Mouse (Mus musculus): ENCODE data around the gene Cacnb1.

The Cacnb1 gene

DNA sequence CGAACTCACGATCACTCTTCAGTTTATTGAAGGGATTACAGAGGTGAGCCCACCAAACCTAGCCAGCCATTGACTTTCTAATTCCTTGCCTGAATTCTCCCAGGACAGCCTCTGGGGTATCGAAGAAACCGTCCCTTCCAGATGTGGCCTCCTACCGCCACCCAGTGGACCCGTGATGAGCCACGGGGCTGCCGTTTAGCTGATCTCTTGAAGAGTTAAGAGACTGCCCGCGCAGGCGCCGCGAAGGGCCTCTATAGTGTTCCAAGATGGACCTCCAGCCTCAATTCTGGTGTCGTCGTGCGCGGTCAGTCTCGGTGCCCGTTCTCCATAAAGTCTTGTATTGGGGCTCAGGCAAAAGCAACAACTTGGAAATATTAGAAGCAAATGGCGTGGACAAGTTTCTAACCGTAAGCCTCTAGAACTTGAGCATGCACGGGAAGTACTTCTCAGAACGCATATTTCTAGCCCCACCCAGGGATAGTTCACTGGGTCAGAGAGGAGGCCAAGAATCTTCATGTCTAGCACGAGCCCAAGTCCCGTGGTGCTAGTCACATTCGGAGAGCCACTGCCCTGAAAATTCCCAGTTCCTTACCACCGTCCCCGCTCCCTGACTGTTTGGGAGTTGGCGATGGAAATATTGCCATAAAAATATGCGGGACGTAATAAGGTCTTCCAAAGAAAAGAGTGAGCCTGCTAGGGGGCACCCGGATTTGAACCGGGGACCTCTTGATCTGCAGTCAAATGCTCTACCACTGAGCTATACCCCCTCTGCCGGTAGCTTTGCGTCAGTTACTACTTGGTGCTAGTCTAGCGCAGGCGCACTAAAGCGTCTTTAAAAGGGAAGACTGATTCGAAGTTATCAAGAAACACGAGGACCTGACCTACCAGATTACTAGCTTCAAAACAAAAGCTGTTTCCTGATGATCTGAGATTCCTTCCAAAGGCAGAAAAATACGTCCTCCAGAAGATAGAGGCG lies 35.0 kb downstream of the Cacnb1 start:
- peak; percentile 92 for DNase-seq (ENCODE audit: extremely low spot score, low read depth, low spot score)

DNA sequence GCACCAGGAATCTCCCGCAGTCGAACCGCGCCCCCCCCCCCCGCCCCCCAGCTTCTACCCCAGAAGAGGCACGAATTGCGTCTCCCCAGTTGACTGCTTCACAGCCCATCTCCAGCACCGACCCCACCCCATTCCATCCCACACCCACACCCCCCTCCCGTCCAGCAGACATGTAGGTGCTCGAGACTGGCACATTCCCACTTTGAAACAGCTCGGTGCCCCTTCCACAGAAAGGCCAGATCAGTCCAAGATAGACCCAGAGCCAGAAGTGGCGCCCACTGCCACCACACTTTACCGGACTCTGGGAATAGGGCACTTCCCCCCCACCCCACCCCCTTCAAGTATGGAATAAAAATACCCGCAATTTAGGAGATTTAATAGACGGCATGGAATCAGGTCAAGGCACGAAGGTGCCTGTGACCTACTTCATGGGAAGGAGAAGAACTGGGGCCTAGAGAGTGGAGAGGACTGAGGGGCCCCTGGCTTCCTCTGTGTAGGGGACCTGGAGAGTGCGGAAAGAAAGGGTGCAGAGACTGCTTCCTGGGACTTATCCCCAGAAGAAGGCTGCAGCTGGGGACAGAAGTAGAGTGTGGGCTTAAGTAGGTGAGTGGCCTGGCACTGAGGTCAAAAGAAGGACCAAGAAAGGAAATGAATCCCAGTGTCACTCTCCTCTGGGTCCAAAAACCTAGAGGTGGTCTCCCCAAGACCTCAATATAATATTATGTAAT lies 35.9 kb downstream of the Cacnb1 start:
- DNase-seq (ENCODE audit: extremely low spot score, low read depth, low spot score), result no peak

GRCm38 (mm10) chr11:97985727-97986677 lies 36.8 kb downstream of the Cacnb1 start, which contains the start of gene Plxdc1:
Plxdc1 (minus strand) TSS chr11:97986444.
- no peak for DNase-seq (ENCODE audit: extremely low spot score, low read depth, low spot score)

- no peak for DNase-seq (ENCODE audit: extremely low spot score, low read depth, low spot score)
Observed at GRCm38 (mm10) chr11:97983983-97984382, 38.9 kb downstream of the Cacnb1 start.

DNA sequence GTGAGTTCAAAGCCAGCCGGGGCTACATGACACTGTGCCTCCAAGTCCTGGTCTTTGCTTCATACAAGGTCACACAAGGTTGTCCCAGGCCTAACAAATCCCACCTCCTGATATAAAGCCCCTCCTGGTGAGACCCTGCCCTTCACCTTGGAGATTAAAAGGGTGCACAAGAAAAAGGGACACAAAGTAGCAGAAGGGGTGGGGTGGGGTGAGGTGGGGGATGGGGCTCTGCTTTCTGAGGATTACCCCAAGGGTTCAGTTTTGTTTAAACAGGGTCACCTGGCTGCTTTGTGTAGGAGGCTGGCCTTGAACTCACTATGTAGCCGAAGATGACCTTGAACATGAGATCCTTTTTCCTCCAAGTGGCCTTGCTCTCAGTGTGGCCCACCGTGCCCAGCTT lies 39.3 kb downstream of the Cacnb1 start:
- DNase-seq (ENCODE audit: extremely low spot score, low read depth, low spot score), result no peak

DNA sequence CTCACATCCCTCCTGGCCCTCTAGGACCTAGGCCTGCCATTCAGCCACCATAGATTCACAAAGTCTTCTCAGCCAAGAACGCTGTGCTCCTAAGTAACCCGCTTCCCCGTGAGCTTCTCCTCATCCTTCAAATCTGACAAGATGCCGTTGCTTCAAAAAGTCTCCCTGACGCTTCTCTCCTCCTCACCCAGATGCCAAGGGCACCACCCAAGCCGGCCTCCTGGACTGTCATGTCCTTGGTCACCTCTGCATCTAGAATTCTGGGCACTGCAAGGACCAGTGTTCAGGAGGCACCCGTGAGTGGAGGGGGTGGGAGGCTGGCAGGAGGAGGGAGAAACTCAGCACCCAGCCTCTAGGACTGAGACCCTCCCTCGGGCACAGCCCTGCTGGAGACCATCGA lies 40.1 kb downstream of the Cacnb1 start:
- no peak for DNase-seq (ENCODE audit: extremely low spot score, low read depth, low spot score)

GRCm38 (mm10) chr11:97980531-97980966 lies 42.3 kb downstream of the Cacnb1 start:
- DNase-seq (ENCODE audit: extremely low spot score, low read depth, low spot score), result peak; percentile 33

DNA sequence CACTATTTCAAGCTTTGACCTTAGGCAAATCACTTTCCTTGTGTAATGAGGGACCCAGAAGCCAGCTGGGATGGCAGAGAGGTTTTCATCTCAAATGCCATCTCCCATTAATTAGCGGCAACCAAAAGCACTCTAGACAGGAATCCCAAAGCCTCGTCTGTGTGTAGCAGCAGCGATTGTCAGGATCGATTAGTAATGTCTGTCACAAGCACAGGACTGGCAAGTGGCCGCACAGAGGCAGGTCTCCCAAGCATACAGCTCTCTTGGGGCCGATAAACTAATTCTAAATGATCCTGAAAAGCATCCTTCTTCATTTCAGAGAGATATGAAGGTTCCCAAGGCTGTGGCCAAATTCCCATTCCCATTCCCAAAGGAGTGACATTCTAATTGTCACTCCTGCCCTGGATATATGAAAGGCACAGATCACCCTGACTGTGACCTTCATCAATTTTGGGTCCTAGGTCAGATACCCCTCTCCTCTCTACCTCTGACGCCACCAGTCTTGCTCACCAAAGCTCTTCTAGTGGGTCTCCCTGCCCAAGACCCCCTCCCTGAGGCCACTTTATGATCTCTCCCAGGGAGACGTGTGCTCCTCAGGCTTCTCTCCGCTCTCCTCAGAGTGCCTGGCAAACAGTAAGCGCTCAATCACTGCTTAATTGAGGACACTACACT lies 42.9 kb downstream of the Cacnb1 start:
- no peak for DNase-seq (ENCODE audit: extremely low spot score, low read depth, low spot score)

- no peak for DNase-seq (ENCODE audit: extremely low spot score, low read depth, low spot score)
Observed at GRCm38 (mm10) chr11:97978392-97978791, 44.4 kb downstream of the Cacnb1 start.

GRCm38 (mm10) chr11:97977797-97978196 lies 45.0 kb downstream of the Cacnb1 start:
- no peak for DNase-seq (ENCODE audit: extremely low spot score, low read depth, low spot score)

DNA sequence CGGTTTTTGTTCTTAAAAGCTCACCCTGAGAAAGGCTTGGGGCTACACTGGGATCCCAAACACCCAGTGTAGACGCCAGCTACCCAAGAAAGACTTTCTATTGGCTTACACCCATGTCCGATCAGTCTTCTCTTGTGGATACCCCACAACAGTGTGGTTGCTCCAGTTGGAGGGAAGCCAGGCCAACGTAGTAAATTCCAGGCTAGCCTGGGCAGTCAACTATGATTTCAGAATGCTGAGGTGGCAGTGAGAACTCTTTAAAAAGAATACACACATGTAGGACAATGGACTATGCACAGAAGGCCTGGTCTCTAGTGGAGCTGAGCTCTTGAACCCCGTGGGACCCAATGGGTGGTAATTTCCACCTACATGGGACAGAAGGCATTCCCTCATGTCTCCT lies 48.1 kb downstream of the Cacnb1 start:
- no peak for DNase-seq (ENCODE audit: extremely low spot score, low read depth, low spot score)

DNA sequence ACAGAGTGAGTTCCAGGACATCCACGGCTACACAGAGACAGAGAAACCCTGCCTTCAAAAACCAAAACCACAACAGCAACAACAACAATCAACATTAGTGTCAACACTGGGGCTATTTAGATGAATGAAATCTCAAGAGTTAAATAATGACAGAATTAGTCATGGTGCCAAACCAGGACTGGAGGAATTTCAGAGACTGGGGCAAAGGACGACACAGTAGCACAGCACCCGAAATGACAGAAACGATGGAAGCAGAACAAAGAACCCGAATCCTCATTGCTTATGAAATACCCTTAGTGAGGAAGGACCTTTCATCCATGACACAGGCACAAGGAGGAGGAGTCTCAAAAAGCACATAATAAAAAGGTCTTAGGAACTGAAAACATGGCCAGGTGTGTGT lies 48.7 kb downstream of the Cacnb1 start:
- DNase-seq (ENCODE audit: extremely low spot score, low read depth, low spot score), result no peak

- no peak for DNase-seq (ENCODE audit: extremely low spot score, low read depth, low spot score)
Observed at GRCm38 (mm10) chr11:97972434-97972833, 50.4 kb downstream of the Cacnb1 start.

DNA sequence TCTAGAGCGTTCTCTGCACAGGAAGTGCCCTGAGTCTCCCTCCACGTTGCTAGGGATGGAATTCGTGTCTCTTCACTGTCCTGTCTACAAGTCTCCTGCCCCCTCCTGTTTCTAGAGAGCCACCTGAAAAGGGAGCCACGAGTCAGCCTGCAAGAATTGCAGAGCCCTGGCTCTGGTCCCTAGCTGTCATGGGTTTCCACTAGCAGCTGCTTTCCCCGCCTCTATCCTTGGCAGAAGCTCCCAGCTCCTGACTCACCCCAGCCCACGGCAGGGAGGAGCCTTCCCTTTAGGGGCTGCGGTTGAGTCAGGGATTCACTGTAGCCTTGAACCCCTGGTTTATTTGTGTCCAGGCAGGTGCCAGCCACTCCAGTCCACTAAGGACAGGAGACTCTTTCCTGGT lies 51.6 kb downstream of the Cacnb1 start:
- DNase-seq (ENCODE audit: extremely low spot score, low read depth, low spot score), result no peak

DNA sequence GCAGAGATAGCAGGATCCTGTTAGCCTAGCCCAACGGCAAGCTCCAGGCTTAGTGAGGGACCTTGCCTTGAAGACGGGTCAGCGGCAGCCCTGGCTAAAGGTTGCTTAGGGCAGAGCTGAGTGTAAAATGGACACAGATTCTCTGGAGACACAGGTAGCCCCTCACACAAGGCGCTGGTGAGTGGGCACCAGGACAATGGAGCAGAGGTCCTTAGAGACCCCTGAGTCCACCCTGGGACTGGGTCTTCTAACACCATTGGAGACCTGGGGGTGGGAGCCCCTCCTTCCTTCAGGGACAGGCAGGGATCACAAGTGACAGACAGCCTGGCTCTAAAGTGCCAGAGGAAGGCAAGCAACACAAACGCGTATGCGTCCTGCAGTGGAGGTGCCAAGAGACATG lies 52.1 kb downstream of the Cacnb1 start:
- DNase-seq (ENCODE audit: extremely low spot score, low read depth, low spot score), result no peak

DNA sequence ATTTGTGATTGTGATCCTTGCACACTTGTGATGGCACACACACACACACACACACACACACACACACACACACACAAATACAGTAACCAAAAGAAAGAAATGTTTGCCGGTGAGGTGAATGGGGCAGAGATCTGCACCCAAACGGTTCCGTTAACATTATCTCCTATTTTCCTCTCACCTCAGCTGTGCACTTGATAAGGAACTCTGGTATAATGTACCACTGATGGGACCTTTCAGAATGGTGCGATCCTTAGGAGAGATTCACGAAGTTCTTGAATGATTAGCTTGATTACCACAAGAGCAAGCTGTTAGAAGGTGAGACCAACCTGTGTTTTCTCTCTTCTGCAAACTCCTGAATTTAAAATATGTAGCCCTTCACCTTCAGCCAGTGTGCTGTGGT lies 54.4 kb downstream of the Cacnb1 start:
- no peak for DNase-seq (ENCODE audit: extremely low spot score, low read depth, low spot score)

GRCm38 (mm10) chr11:97967114-97967513 lies 55.7 kb downstream of the Cacnb1 start:
- DNase-seq (ENCODE audit: extremely low spot score, low read depth, low spot score), result no peak

- no peak for DNase-seq (ENCODE audit: extremely low spot score, low read depth, low spot score)
Observed at GRCm38 (mm10) chr11:97960907-97961306, 61.9 kb downstream of the Cacnb1 start.

DNA sequence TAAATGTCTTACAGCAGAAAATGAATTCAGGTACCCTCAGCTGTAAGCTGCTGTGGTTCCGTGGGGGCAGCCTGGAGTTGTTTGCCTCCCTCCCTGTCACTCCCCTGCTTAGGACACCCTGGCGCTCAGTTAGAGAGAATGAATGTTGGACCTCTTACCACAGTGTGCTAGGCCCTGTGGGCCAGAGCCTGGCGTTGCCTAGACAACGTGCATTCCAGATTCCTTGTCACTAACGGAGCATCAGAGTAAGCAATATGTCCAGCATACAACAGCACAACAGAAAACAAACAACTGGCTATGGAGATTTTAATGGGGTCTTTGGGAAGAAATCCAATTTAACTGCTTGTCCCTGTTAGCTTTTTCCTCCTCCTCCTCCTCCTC lies 63.5 kb downstream of the Cacnb1 start:
- DNase-seq (ENCODE audit: extremely low spot score, low read depth, low spot score), result no peak

DNA sequence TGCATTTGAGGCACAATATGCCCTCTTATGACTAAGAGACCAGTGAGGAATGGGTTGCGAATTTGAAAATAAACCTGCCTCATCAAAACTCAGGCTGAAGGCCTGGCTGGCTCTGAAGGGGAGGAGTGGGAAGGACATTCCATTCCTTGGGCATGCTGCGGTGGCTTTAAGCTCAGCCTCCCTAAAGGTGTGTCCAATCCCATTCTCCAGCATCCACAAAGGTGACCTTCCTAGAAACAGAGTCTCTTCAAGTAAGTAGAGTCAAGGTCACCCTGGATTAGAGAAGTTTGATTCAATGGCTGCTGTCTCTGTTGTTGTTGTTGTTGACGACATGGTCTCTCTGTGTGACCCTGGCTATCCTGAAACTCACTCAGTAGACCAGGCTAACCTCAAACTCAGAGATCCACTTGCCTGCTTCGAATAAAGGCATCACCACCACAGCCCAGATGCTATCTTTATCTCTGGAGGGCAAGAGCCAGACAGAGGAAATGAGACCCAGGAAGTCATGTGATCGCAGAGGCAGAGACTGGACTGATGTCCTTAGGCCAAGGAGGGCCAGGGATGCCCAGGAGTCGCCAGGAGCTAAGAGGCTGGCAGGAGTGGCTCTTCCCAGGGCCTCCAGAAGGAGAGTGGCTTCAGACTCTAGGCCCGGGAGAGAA lies 64.1 kb downstream of the Cacnb1 start:
- DNase-seq (ENCODE audit: extremely low spot score, low read depth, low spot score), result no peak
